Mouse (Mus musculus): ENCODE results near the gene Cbfb.

- TF ChIP-seq CTCF (IDR thresholded peaks at IDR 0.05; ENCODE audit: borderline replicate concordance, extremely low read depth, insufficient read depth, insufficient read length): no peak
- TF ChIP-seq POLR2A (IDR thresholded peaks at IDR 0.05; ENCODE audit: borderline replicate concordance, extremely low read depth, insufficient read depth, insufficient read length, poor library complexity, severe bottlenecking): no peak
Observed at GRCm38 (mm10) chr8:105152623-105153398, 17.7 kb upstream of the Cbfb start.
